17 mouse cellular contexts compared by ENCODE assay signal in the genomic region with DNA sequence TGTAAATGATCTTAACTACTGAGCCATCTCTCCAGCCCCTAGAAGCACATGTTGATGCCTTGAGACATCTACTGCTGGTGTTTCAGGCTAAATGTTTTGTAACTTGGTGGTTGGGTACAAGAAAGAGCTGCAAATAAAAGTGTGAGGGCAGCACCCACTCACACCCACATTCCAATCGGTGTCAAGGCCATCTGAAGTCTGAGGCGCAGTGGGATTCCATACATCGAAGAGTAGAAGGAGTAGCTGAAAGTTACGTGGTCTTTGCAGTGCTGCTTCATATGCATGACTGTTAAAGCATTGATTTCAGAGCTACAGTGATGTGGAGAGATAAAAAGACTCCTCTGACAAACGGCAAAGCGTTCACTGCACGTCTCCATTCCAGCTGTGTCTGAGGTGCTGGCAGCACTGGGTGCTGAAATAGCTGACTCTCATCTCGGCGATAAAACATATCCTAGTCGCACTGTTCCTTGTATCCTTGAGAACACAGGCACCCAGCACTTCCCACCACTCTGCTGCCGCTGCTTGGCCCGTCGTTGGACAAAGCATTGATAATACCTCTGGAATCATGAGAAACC.
"Had no signal": no experiment of that assay in that cellular context is flagged by ENCODE, and none has a peak within 500 bp of the region (broad histone marks: within the 10 kb centered on the region; RNA-seq: fewer than 3 reads in every experiment).

No protein-coding gene starts in this region.

- H3K9ac ChIP-seq: limb, embryonic 12.5 days; liver, embryonic 13.5 days; liver, postnatal 0 days; lung, embryonic 15.5 days; midbrain, embryonic 15.5 days; neural tube, embryonic 13.5 days; stomach, embryonic 15.5 days had no signal

- H3K4me2 ChIP-seq: limb, embryonic 12.5 days; liver, embryonic 13.5 days; lung, embryonic 15.5 days; midbrain, embryonic 11.5 days; midbrain, embryonic 15.5 days; neural tube, embryonic 13.5 days; stomach, embryonic 15.5 days had no signal

- H3K9me3 ChIP-seq: limb, embryonic 12.5 days; liver, embryonic 13.5 days; lung, embryonic 15.5 days; megakaryocyte, embryonic 14.5 days; midbrain, embryonic 15.5 days; neural tube, embryonic 13.5 days; stomach, embryonic 15.5 days had no signal

- ATAC-seq: liver, postnatal 0 days; midbrain, embryonic 15.5 days had no signal

- H3K27ac ChIP-seq: layer of hippocampus, adult 2 months; limb, embryonic 12.5 days; liver, embryonic 13.5 days; lung, embryonic 15.5 days; macrophage; midbrain, embryonic 15.5 days; neural tube, embryonic 13.5 days; stomach, embryonic 15.5 days had no signal

- H3K27me3 ChIP-seq: limb, embryonic 12.5 days; liver, embryonic 13.5 days; lung, embryonic 15.5 days; midbrain, embryonic 15.5 days; neural tube, embryonic 13.5 days; stomach, embryonic 15.5 days had no signal

- DNase-seq: kidney, adult 18-20 months; kidney, postnatal 10 days; kidney, postnatal 4 days; liver; liver, embryonic 13.5 days; liver, postnatal 0 days; lung, postnatal 14 days; retina, postnatal 1 day had no signal

- H3K36me3 ChIP-seq: limb, embryonic 12.5 days; liver, embryonic 13.5 days; lung, embryonic 15.5 days; midbrain, embryonic 15.5 days; neural tube, embryonic 13.5 days; stomach, embryonic 15.5 days had no signal

- H3K4me3 ChIP-seq: layer of hippocampus, adult 2 months; limb, embryonic 12.5 days; liver, embryonic 13.5 days; lung, embryonic 15.5 days; megakaryocyte, embryonic 14.5 days; midbrain, embryonic 15.5 days; neural tube, embryonic 13.5 days; stomach, embryonic 15.5 days had no signal

- H3K4me1 ChIP-seq: limb, embryonic 12.5 days; liver, embryonic 13.5 days; lung, embryonic 15.5 days; megakaryocyte, embryonic 14.5 days; midbrain, embryonic 15.5 days; neural tube, embryonic 13.5 days; stomach, embryonic 15.5 days had no signal
